Mouse (Mus musculus): Measurements from ENCODE around the gene Nrxn3.

Nrxn3 gene

GRCm38 (mm10) chr12:88722691-88723070 lies at the start of gene Nrxn3:
Nrxn3 (plus strand) TSS chr12:88722876.
- peak; percentile 17 for DNase-seq (ENCODE audit: low spot score)

GRCm38 (mm10) chr12:88704159-88704846 lies 18.4 kb upstream of the Nrxn3 start:
- no peak for DNase-seq (ENCODE audit: low spot score)

GRCm38 (mm10) chr12:88705959-88706358 lies 16.7 kb upstream of the Nrxn3 start:
- no peak for DNase-seq (ENCODE audit: low spot score)

GRCm38 (mm10) chr12:88707786-88708185 lies 14.9 kb upstream of the Nrxn3 start:
- DNase-seq (ENCODE audit: low spot score), result no peak

- peak; percentile 43 for DNase-seq (ENCODE audit: low spot score)
Measured at GRCm38 (mm10) chr12:88709223-88709622, 13.5 kb upstream of the Nrxn3 start.

- no peak for DNase-seq (ENCODE audit: low spot score)
Measured at GRCm38 (mm10) chr12:88713456-88713855, 9.2 kb upstream of the Nrxn3 start.

- no peak for DNase-seq (ENCODE audit: low spot score)
Measured at GRCm38 (mm10) chr12:88722031-88722690, 515 bp upstream of the Nrxn3 start.

GRCm38 (mm10) chr12:88726316-88726715 lies 3.6 kb downstream of the Nrxn3 start:
- no peak for DNase-seq (ENCODE audit: low spot score)

- DNase-seq (ENCODE audit: low spot score), result no peak
Measured at GRCm38 (mm10) chr12:88726755-88727154, 4.1 kb downstream of the Nrxn3 start.

- no peak for DNase-seq (ENCODE audit: low spot score)
Measured at GRCm38 (mm10) chr12:88730720-88731119, 8.0 kb downstream of the Nrxn3 start.

GRCm38 (mm10) chr12:88735045-88735444 lies 12.4 kb downstream of the Nrxn3 start:
- DNase-seq (ENCODE audit: low spot score), result no peak

- DNase-seq (ENCODE audit: low spot score), result no peak
Measured at GRCm38 (mm10) chr12:88737081-88737480, 14.4 kb downstream of the Nrxn3 start.

GRCm38 (mm10) chr12:88738616-88739015 lies 15.9 kb downstream of the Nrxn3 start:
- no peak for DNase-seq (ENCODE audit: low spot score)

- no peak for DNase-seq (ENCODE audit: low spot score)
Measured at GRCm38 (mm10) chr12:88746788-88747187, 24.1 kb downstream of the Nrxn3 start.

GRCm38 (mm10) chr12:88764791-88765190 lies 42.1 kb downstream of the Nrxn3 start:
- DNase-seq (ENCODE audit: low spot score), result no peak

- no peak for DNase-seq (ENCODE audit: low spot score)
Measured at GRCm38 (mm10) chr12:88774666-88775065, 52.0 kb downstream of the Nrxn3 start.

GRCm38 (mm10) chr12:88778036-88778435 lies 55.4 kb downstream of the Nrxn3 start:
- DNase-seq (ENCODE audit: low spot score), result no peak

- DNase-seq (ENCODE audit: low spot score), result no peak
Measured at GRCm38 (mm10) chr12:88784199-88785147, 61.8 kb downstream of the Nrxn3 start.

GRCm38 (mm10) chr12:88793314-88793713 lies 70.6 kb downstream of the Nrxn3 start:
- no peak for DNase-seq (ENCODE audit: low spot score)

- DNase-seq (ENCODE audit: low spot score), result no peak
Measured at GRCm38 (mm10) chr12:88800990-88801655, 78.4 kb downstream of the Nrxn3 start.

GRCm38 (mm10) chr12:88801656-88802007 lies 79.0 kb downstream of the Nrxn3 start:
- no peak for DNase-seq (ENCODE audit: low spot score)

GRCm38 (mm10) chr12:88808947-88809346 lies 86.3 kb downstream of the Nrxn3 start:
- DNase-seq (ENCODE audit: low spot score), result no peak

Measured in testis, postnatal 14 days (tissue).